Mouse (Mus musculus) ovary, adult 18-20 months (tissue): Measurements from ENCODE around the gene Pecr.
"Not testable (repeated sequence)": the region's sequence is repeated elsewhere in the genome, so short reads cannot be mapped to it uniquely, and the experiment has no call there.

Experiments used
- DNase-seq: peaks from one replicate; pipeline ENCODE4 v3.0.0; 2022; ENCODE audit warnings: low spot score, mixed read lengths

Gene Pecr

DNA sequence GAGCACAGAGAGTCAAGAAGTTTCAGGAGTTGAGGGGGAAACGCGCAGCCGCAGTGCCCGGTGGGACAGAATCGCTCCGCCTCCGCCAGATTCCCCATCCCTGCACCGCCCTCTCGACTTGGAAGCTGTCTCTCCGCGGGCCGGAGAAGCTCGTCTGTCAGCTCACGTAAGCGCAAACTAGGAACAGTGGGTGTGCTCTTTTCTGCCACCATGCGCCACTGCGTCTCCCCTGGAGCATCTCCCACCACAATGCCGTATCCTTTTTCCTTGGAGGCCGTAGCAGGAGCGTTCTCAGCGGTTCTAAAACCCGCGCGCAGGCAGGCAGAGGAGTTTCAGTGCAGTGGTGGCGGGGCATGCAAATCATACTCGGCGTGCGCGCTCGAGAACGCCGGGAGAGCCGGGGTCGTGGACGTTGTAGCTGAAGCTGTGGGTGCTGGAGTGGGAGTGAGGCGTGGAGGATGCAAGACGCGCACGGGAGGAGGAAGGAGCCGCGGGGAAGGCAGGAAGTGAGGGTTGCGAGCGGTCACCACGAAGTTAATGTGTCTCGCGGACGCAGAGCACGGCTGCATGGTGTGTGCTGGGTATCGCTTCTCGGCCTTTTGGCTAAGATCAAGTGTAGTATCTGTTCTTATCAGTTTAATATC is 47.6 kb downstream of the Pecr start:
- DNase-seq: peak; percentile 73

DNA sequence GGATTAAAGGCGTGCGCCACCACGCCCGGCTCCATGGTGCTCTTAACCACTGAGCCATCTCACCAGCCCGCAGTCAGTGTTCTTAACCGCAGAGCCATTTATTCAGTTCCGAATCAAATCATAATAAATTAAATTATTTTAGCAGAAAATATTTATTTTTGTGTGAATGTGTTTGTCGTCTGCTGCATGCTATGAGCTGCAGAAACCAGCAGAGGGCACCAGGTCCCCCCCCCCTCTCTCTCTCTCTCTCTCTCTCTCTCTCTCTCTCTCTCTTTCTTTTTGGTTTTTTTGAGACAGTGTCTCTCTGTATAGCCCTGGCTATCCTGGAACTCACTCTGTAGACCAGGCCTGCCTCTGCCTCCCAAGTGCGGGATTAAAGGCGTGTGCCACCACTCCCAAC is 51.5 kb downstream of the Pecr start:
- DNase-seq: not testable (repeated sequence)

DNA sequence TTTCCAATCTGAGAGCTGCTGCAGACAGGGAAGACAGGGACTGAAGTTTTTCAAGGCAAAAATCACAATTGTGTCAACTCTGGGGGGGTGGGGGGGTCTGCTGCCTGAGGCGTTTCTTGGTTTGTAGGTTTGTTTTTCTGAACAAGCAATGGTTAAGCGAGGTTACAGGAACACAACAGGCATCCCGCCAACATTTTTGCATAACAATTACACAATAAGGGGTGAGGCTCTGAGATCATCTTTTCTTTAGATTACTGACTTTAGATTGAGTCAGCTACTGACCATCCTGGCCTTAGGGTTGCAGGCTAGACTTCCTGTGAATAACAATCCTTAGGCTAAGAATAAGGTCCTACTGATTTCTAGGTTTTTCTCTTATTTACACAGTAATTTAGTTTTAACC is 55.1 kb downstream of the Pecr start:
- DNase-seq: no peak

DNA sequence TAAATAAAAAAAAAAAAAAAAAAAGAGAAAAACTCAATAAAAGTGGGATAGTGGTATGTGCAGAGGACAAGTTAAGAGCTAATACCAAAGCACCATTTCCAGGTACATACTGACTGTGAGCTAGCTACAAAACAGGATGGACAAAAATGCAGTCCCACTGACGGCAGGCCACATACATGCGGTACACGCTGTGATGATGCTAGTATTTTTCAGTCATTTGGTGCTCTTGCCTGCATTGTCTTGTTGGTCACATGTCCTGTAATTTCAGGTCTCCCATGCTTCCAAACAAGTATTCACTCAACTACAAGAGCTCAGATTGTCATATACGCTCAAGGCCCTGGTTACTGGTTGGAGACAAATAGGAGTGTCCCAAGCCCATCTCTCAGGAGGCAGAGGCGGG is 56.6 kb downstream of the Pecr start:
- DNase-seq: no peak

DNA sequence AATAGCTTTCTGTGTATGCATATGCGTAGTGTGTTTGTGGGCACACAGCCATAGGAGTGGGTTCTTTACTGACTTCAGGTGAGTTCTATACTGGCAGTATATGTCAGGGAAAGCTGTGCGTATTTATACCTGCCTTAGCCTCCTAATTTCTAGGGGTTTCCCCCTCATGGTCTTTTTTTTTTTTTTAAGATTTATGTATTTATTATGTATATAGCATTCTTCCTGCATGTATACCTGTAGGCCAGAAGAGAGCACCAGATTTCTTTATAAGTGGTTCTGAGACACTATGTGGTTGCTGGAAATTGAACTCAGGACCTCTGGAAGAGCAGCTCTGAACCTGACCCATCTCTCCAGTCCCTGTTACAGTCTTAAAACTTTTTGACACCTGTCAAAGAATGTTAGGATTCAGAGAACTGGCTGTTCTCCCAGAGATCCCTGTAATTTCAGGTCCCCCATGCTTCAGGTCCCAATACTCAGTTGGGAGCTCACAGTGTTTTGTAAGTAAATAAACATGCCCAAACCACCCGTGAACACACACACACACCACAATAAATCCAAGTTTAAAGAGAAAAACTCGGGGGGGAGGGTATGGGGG is 57.1 kb downstream of the Pecr start:
- no peak for DNase-seq

DNA sequence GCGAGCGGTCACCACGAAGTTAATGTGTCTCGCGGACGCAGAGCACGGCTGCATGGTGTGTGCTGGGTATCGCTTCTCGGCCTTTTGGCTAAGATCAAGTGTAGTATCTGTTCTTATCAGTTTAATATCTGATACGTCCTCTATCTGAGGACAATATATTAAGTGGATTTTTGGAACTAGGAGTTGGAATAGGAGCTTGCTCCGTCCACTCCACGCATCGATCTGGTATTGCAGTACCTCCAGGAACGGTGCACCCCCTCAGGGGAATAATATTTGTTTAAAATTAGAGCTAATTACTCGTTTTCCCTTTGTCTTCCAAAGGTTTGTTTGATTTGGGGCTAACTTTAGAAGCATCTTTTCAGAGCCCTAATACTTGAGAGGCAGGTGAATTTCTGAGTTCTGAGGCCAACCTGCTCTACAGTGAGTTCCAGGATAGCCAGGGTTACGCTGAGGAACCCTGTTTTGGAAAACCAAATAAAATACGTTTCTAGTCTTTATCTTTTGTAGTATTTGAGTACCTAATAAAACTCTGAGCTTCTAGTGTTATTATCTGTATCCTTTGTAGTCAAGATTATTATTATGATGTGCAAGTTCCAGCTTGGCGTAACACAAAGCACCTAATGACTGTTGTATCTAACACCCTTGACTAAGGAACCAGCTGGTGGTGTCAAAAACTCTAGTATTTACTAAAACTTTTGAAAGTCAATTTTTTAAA is 57.8 kb downstream of the Pecr start:
- no peak for DNase-seq

DNA sequence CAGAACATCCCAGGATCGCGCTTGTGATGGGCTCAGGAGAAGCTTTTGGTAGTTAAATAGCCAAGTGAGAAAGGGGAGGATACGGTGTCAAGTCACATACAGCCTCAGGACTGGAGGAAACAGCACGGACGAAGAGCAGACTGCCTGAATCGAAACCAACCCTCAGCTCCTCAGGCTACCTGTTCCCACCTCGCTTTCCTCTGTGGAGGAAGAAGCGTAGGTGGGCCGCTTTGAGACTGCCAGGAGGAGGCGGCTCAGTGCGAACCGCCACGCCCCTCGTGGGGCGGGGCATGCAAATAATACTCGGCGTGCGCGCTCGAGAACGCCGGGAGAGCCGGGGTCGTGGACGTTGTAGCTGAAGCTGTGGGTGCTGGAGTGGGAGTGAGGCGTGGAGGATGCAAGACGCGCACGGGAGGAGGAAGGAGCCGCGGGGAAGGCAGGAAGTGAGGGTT is 58.4 kb downstream of the Pecr start:
- DNase-seq: peak; percentile 55

DNA sequence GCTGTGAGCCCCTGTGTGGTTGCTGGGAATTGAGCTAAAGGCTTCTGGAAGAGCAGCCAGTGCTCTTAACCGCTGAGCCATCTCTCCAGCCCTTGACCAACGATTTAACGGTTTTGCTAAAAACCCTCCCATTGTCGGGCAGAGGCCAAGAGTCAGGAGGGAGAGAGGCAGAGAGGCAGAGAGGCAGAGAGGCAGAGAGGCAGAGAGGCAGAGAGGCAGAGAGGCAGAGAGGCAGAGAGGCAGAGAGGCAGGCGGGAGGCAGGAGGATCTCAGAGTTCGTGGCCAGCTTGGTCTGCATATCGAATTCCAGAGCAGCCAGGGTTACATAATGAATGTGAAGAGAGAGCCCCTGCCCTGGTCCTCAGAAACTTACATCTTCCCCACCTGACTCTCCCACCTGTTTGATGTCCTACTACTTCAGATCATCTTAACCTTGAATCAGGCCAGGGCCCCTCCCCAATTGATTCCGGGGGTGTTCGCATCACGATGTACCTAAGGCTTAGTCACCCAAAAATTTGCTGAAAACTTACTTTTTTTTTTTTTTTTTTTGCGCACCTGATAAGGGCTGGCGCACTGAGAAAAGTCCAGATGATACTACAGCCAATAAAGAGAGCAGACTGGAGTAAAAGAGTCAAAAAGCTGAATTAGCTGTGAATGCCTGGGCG is 58.9 kb downstream of the Pecr start:
- DNase-seq: no peak

DNA sequence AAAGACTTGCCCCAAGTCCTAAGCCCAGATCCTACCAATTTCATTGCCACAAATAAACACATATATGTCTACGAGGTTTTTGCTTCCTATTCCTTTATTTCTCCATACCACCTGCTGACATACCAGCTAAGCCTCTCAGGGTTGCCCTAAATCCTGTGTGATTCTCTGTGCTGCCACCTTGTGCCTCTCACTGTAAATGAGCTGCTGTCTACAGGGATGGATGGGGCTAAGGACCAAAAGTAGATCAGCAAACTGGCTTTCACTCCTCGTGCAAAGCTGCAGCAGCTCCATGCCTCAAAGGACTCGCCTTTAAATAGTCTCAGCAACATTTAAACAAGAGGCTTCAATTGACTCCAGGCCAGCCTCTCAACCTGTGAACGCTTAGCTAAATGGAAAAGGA is 64.1 kb downstream of the Pecr start:
- DNase-seq: no peak

DNA sequence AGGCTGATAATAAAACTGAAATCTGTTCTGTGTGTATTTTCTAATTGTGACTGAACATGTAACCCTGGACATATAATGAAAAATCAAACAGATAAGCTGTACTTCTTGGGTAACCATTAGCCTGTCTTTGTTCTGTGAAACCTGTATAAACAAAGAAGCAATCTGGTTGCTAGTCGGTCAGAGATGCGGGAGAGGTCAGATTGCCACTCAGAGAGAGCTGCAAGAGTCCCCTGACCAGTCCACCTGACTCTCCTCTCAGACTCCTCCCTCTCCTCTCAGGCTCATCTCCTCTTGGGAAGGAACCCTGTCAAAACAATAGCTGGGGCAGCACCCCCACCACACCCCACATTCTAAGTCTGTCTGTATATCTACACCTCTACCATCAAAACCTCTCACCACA is 65.0 kb downstream of the Pecr start:
- no peak for DNase-seq

DNA sequence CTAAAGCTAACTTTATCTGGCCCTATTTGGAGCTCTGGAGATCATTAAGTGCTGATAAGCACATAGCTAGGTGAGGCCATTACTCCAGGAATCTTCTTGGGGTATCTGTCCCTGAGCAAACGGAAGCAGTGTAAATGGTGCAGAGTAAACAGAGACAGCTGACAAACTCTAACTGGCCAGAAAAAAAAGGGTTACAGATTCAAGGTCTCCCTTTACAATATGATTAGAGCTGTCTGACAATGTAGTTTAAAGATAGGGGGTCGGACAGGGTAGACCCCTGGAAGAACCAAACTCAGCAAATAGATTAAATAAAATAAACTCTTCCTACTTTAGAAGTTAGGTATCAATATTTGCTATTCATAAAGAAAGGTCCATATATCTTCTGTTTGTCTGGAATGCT is 65.5 kb downstream of the Pecr start:
- no peak for DNase-seq

DNA sequence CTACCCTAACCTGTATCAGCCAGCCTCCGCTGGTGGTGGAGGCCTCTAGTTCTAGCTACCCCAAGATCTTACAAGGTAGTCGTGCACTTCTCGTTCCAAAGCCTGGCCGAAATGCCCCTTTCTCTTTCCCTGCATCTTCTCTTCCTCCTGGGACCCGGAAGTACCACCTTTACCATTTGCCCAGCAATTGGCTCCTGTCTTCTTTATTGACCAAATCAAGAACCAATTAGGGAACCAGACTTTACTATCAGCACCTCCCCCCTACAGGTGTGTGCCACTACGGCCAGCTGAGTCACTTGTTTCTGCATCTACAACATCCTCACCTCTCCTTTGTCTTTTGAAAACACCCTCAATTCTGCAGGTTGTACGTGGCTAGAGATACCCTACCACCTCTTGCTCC is 67.4 kb downstream of the Pecr start:
- no peak for DNase-seq

DNA sequence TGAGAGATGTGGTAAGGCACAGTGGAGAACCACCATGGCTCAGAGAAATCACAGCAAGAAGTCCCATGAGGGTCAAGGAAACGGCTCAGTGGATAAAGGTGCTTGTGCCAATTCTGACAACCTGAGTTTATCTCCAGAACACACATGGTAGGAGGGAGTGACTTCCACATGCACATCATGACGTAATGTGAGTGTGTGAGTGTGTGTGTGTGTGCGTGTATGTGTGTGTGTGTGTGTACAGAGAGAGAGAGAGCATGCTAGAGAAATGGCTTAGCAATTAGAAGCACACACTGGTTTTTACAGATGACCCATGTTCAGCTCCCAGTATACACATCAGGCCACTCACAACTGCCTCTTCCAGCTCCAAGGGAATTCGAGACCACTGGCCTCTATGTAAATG is 68.9 kb downstream of the Pecr start:
- DNase-seq: no peak

DNA sequence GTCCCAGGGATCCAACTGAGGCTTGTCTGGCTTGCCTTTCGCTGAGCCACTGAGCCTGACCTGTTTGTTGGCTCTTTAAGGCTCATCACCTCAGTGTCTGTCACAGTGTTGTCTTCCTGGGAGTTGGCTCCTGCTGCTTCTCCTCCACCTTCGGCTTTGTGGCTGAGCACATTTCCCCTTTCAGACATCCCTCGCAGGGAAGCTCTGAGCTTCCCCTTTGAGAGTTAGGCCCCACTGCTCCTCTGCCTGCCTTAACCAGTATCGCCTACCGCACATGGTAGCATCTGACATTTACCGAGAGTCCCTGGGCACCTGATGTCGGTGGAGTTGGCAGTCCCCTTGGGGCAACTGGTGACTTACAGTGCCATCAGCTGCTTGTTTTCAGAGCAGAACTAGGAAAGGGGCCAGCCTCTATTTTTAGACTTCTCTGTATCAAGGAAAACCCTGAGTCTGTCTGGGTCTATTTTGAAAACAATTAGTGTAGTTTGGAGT is 69.6 kb downstream of the Pecr start:
- DNase-seq: peak; percentile 11

DNA sequence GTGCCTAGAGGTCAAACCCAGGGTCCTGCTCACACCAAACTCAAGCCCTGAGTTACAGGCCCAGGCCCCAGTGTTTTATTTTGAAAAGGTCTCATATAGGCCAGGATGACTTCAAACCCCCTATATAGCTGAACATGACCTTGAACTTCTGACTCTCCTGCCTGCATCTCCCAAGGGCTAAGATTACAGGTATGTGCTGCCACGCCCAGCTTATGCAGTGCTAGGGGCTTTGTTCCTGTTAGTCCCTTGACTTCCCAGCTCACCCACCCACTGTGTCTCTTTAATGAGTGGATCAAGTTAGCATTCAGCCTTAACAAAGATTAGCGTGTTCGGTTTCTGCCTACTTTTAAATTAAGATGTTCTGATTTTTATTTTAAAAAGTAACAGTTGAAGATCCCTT is 70.2 kb downstream of the Pecr start:
- no peak for DNase-seq

DNA sequence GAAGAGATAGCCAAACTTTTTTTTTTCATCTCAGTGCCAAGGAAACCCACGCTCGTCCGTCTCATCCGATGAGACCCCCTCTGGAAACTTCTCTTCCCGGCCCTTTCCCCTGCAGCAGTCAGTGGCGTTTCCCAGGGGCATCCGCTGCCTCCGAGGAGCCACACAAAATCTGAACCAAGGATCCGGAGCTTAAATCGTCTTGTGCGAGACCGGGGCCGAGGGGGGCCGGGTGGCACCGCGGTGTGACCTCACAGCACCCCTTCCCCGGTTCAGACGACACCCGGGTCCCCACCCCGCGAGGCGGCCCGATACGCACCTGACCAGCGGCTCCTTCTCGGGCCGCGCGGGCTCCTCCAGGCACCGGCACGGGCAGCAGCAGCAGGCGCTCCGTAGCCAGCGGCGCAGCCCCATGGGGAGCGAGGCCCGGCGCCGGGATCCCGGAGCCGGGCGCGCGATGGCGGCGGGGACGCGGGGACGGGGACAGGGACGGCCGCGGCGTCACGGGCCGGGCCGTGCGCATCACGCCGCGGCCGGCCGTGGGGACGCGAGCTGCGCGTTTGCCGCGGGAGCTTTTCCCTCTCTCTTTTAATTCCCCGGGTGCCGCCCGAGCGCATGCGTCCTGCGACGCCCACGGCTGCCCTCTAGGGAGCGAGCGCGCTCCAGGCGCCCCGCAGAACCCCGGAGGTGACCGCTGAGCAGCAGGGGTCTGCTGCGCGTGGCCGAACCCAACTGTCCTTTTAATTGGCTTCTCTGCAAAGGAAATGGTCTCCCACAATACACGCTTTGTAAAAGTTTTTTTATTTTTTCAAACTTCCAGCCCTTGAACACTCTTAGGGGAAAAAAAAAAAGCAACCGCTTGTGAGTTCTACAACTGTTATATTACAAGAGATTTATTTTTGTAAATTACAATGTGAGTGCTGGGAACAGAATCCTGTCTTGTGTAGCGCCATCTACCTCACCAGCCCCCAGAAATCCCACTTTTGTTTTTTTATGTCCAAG is 72.1 kb downstream of the Pecr start, which contains the start of gene Mreg:
TSS of gene Mreg (minus strand) at position 607 of the 999 bp plus-strand sequence.
- DNase-seq: peak; percentile 43

DNA sequence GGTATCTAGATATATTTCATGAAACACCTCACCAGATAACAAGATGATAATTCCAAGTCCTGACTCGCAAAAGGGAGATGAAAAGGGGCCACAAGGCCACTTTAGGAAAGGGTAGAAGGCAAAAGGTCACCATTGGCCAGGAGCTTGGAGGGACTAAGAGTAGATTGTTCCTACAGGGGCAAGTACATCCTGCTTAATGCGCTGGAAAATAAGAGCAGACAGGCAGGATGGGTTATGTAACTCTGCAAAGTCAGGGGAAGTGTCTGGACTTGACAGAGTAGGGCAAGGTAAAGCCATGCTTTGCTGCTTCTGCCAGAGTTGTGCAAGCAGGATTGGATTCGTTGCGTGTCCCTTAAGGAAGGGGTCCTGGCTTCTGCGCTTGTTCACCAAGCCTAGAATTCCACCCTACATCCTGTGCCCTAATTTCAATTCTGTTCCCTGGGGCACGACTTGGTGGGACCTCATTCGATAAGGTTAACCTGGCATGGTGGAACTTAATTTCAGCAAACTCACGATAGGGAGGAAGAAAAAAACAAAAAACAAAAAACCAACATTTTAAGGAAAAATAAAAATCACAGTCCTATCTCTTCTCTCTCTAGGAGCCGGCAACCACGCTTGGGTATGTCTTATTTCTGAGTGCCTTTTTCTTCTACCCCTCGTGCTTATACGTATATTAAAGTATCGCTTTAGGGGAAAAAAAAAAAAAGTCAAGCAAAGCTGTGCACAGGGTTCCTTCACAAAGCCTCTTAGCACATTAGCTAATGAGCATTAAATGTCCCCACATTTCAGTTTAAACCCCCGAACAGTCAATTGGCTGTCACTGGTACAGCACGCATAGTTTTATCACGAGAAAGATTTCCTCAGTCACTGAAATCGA is 73.1 kb downstream of the Pecr start:
- no peak for DNase-seq
